Mouse (Mus musculus): ENCODE results near the gene Armcx4. TPM values are rescaled to one million over a fixed set of nuclear protein-coding genes. Genes with fewer than 3 reads are reported as not detected.
A peak's percentile ranks its signal among the peaks of the same experiment; 100 is the strongest.

Armcx4 gene
- polyA plus RNA-seq, 1 experiment from 2014 or later, result 4.3 TPM

- Histone ChIP-seq H3K4me3 (ENCODE audit: low read depth, low read length) (no peak overlapping the region), H3K36me3 (ENCODE audit: control insufficient read depth, insufficient read depth, low read length) (no peaks in the 10 kb centered on the region), H3K4me1 (replicated peaks; ENCODE audit: control insufficient read depth, insufficient read depth, low read length) (no peaks in the 10 kb centered on the region), H3K9ac (ENCODE audit: low read length) (no peak overlapping the region), H3K27me3 (replicated peaks; ENCODE audit: control insufficient read depth, insufficient read depth, low read length) (no peaks in the 10 kb centered on the region), H3K9me3 (ENCODE audit: control insufficient read depth, low read length) (no peaks in the 10 kb centered on the region), H3K27ac (ENCODE audit: low read depth) (no peak overlapping the region), H3K4me2 (ENCODE audit: low read length) (no peak overlapping the region)
- DNase-seq (ENCODE audit: low spot score), result no peak
- WGBS, result 73% methylated on average over 1 of the region's 1 CpGs
- ATAC-seq (replicated peaks; ENCODE audit: low FRiP score, low TSS enrichment, low read depth), result no peak
Measured at GRCm38 (mm10) chrX:134675959-134676358, 10.4 kb upstream of the Armcx4 start.

GRCm38 (mm10) chrX:134684936-134685335 is 1.4 kb upstream of the Armcx4 start:
- ATAC-seq (replicated peaks; ENCODE audit: low FRiP score, low TSS enrichment, low read depth) (no peak), DNase-seq (ENCODE audit: low spot score) (peak; percentile 52)
- Histone ChIP-seq H3K4me1 (replicated peaks; ENCODE audit: control insufficient read depth, insufficient read depth, low read length) (no peaks in the 10 kb centered on the region), H3K36me3 (ENCODE audit: control insufficient read depth, insufficient read depth, low read length) (peaks cover 14% of the 10 kb centered on the region), H3K27me3 (replicated peaks; ENCODE audit: control insufficient read depth, insufficient read depth, low read length) (no peaks in the 10 kb centered on the region), H3K4me2 (ENCODE audit: low read length) (peak overlapping the region; percentile 42), H3K9me3 (ENCODE audit: control insufficient read depth, low read length) (no peaks in the 10 kb centered on the region), H3K27ac (ENCODE audit: low read depth) (peak overlapping the region; percentile 87), H3K9ac (ENCODE audit: low read length) (0 out of 2 replicates have a peak overlapping the region, but pooled peaks have one; percentile 22), H3K4me3 (ENCODE audit: low read depth, low read length) (peak overlapping the region; percentile 47)
- 37% methylated on average over 5 of the region's 5 CpGs for WGBS

DNA sequence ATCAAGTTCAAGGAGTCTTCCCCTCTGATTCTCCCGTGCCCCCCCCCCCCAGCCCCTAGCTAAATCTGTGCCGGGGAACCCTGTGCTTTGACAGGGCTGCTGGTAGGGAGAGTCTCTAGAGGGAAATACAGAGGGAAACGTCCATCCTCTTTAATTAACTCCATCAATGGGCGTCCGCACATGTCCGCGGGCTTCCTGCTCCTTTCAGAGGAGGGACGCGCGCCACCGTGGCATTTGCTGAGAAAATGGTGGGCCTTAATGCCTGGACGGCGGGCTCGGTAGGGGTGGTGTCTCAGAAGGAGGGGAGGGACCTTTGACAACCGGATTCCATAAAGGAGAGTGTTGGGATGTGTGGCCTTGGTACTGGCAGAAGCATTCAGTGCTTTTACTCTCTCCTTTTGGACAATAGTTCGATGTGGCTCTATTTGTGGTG is 436 bp downstream of the Armcx4 start:
- Histone ChIP-seq H3K27me3 (replicated peaks; ENCODE audit: control insufficient read depth, insufficient read depth, low read length) (no peaks in the 10 kb centered on the region), H3K4me3 (ENCODE audit: low read depth, low read length) (peak overlapping the region; percentile 47), H3K4me2 (ENCODE audit: low read length) (peak overlapping the region; percentile 42), H3K9me3 (ENCODE audit: control insufficient read depth, low read length) (no peaks in the 10 kb centered on the region), H3K9ac (ENCODE audit: low read length) (peak overlapping the region; percentile 63), H3K27ac (ENCODE audit: low read depth) (peak overlapping the region; percentile 87), H3K36me3 (ENCODE audit: control insufficient read depth, insufficient read depth, low read length) (peaks cover 30% of the 10 kb centered on the region), H3K4me1 (replicated peaks; ENCODE audit: control insufficient read depth, insufficient read depth, low read length) (no peaks in the 10 kb centered on the region)
- peak; percentile 65 for ATAC-seq (replicated peaks; ENCODE audit: low FRiP score, low TSS enrichment, low read depth)
- WGBS, result 15% methylated on average over 15 of the region's 16 CpGs
- DNase-seq (ENCODE audit: low spot score), result peak; percentile 71

- Histone ChIP-seq H3K27ac (ENCODE audit: low read depth) (no peak overlapping the region), H3K9ac (ENCODE audit: low read length) (no peak overlapping the region), H3K9me3 (ENCODE audit: control insufficient read depth, low read length) (no peaks in the 10 kb centered on the region), H3K4me2 (ENCODE audit: low read length) (no peak overlapping the region), H3K4me3 (ENCODE audit: low read depth, low read length) (no peak overlapping the region), H3K4me1 (replicated peaks; ENCODE audit: control insufficient read depth, insufficient read depth, low read length) (no peaks in the 10 kb centered on the region), H3K36me3 (ENCODE audit: control insufficient read depth, insufficient read depth, low read length) (peaks cover 30% of the 10 kb centered on the region), H3K27me3 (replicated peaks; ENCODE audit: control insufficient read depth, insufficient read depth, low read length) (no peaks in the 10 kb centered on the region)
- WGBS, result 87% methylated on average over 2 of the region's 2 CpGs
- no peak for ATAC-seq (replicated peaks; ENCODE audit: low FRiP score, low TSS enrichment, low read depth)
- DNase-seq (ENCODE audit: low spot score), result no peak
Measured at GRCm38 (mm10) chrX:134689676-134690075, 3.4 kb downstream of the Armcx4 start.

DNA sequence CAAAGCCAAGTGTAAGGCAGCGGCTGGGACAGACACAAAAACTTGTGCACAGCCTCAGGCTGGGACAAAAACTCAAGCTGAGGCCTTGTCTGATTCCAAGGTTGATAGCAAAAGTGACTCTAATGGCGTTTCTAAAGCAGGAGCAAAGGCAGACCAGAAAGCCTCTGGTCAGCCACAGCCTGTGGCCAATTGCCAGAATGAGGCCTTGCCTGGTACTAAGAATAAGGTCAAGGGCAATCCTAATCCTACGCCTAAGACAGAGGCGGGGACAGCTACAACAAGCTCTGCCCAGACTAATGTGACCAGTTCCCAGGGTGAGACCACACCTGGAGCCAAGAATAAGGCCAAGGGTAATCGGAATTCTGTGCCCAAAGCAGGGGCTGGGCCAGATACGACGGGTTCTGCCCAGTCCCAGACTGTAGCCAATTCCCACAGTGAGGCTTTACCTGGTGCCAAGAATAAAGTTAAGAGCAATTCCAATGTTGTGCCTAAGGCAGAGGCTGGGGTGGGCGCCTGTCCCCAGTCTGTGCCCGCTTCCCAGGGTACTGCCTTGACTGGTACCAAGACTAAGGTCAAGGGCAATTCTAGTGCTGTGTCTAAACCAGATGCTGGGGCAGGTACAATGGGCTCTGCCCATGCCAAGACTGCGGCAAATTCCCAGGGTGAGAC is 4.7 kb downstream of the Armcx4 start:
- H3K36me3 ChIP-seq (ENCODE audit: control insufficient read depth, insufficient read depth, low read length), result peaks cover 34% of the 10 kb centered on the region
- DNase-seq (ENCODE audit: low spot score), result no peak
- H3K27ac ChIP-seq (ENCODE audit: low read depth), result no peak overlapping the region
- ATAC-seq (replicated peaks; ENCODE audit: low FRiP score, low TSS enrichment, low read depth), result no peak
- no peak overlapping the region for H3K4me2 ChIP-seq (ENCODE audit: low read length)
- no peak overlapping the region for H3K9ac ChIP-seq (ENCODE audit: low read length)
- no peak overlapping the region for H3K4me3 ChIP-seq (ENCODE audit: low read depth, low read length)
- no peaks in the 10 kb centered on the region for H3K4me1 ChIP-seq (replicated peaks; ENCODE audit: control insufficient read depth, insufficient read depth, low read length)
- WGBS, result 96% methylated on average over 10 of the region's 10 CpGs
- H3K9me3 ChIP-seq (ENCODE audit: control insufficient read depth, low read length), result no peaks in the 10 kb centered on the region
- H3K27me3 ChIP-seq (replicated peaks; ENCODE audit: control insufficient read depth, insufficient read depth, low read length), result no peaks in the 10 kb centered on the region

DNA sequence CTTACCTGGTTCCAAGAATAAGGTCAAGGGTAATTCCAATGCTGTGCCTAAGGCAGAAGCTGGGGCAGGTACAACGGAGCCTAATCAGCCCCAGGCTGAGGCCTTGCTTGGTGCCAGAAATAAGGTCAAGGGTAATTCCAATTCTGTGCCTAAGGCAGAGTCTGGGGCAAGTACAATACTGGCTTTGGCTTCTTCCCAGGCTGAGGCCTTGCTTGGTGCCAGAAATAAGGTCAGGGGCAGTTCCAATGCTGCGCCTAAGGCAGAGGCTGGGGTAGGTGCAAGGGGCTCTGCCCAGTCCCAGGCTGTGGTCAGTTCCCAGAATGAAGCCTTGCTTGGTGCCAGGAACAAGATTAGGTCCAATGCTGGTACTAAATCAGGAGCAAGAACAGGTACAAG is 5.2 kb downstream of the Armcx4 start:
- Histone ChIP-seq H3K4me1 (replicated peaks; ENCODE audit: control insufficient read depth, insufficient read depth, low read length) (no peaks in the 10 kb centered on the region), H3K4me2 (ENCODE audit: low read length) (no peak overlapping the region), H3K27me3 (replicated peaks; ENCODE audit: control insufficient read depth, insufficient read depth, low read length) (no peaks in the 10 kb centered on the region), H3K36me3 (ENCODE audit: control insufficient read depth, insufficient read depth, low read length) (peaks cover 34% of the 10 kb centered on the region), H3K27ac (ENCODE audit: low read depth) (no peak overlapping the region), H3K9me3 (ENCODE audit: control insufficient read depth, low read length) (no peaks in the 10 kb centered on the region), H3K9ac (ENCODE audit: low read length) (no peak overlapping the region), H3K4me3 (ENCODE audit: low read depth, low read length) (no peak overlapping the region)
- ATAC-seq (replicated peaks; ENCODE audit: low FRiP score, low TSS enrichment, low read depth) (no peak), DNase-seq (ENCODE audit: low spot score) (no peak)
- 92% methylated on average over 2 of the region's 2 CpGs for WGBS

- no peak for DNase-seq (ENCODE audit: low spot score)
- Histone ChIP-seq H3K27me3 (replicated peaks; ENCODE audit: control insufficient read depth, insufficient read depth, low read length) (no peaks in the 10 kb centered on the region), H3K4me2 (ENCODE audit: low read length) (no peak overlapping the region), H3K4me1 (replicated peaks; ENCODE audit: control insufficient read depth, insufficient read depth, low read length) (no peaks in the 10 kb centered on the region), H3K9ac (ENCODE audit: low read length) (no peak overlapping the region), H3K27ac (ENCODE audit: low read depth) (no peak overlapping the region), H3K36me3 (ENCODE audit: control insufficient read depth, insufficient read depth, low read length) (peaks cover 11% of the 10 kb centered on the region; the same call in 1 of the 2 replicates), H3K9me3 (ENCODE audit: control insufficient read depth, low read length) (no peaks in the 10 kb centered on the region), H3K4me3 (ENCODE audit: low read depth, low read length) (no peak overlapping the region)
- ATAC-seq (replicated peaks; ENCODE audit: low FRiP score, low TSS enrichment, low read depth), result no peak
- 35% methylated on average over 3 of the region's 3 CpGs for WGBS
Measured at GRCm38 (mm10) chrX:134716863-134717262, 30.5 kb downstream of the Armcx4 start.

DNA sequence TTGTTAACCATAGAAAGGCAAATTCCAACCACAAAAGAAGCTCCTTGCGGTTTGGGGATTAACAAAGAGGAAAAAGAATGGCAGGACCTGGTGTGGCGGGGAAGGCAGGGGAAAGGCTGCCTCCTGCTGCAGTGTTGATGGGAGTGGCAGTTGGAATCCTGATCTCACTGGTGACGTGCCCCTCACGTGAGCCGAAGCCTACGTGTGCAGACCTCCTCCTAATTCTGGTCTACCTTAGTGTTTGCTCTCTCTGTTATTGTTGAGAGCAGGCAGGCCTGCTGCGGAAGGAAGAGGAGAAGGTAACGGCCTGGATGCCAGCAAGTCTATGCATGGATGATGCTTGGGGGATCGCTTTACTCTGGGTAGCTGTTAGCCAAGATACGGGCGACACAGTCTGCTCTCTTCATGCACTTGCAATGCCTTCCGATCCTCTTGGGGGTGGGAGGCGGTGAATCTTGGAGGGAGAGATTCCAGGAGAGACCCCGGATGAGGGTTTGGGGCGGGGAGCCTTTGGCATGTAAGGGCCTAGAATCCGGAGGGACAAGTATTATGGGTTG is 31.5 kb downstream of the Armcx4 start, which contains the start of gene Armcx1:
TSS of gene Armcx1 (plus strand) at position 212 of the 557 bp plus-strand sequence.
- Histone ChIP-seq H3K27ac (ENCODE audit: low read depth) (peak within 1 kb of the TSS; percentile 95), H3K9me3 (ENCODE audit: control insufficient read depth, low read length) (no peaks in the 10 kb centered on the region), H3K9ac (ENCODE audit: low read length) (peak within 1 kb of the TSS; percentile 66), H3K4me1 (replicated peaks; ENCODE audit: control insufficient read depth, insufficient read depth, low read length) (no peaks in the 10 kb centered on the region), H3K4me2 (ENCODE audit: low read length) (peak within 1 kb of the TSS; percentile 48), H3K27me3 (replicated peaks; ENCODE audit: control insufficient read depth, insufficient read depth, low read length) (no peaks in the 10 kb centered on the region), H3K36me3 (ENCODE audit: control insufficient read depth, insufficient read depth, low read length) (peaks cover 11% of the 10 kb centered on the region; the same call in 1 of the 2 replicates), H3K4me3 (ENCODE audit: low read depth, low read length) (peak within 1 kb of the TSS; percentile 53)
- WGBS, result 10% methylated on average over 16 of the region's 16 CpGs
- DNase-seq (ENCODE audit: low spot score) (peak; percentile 79), ATAC-seq (replicated peaks; ENCODE audit: low FRiP score, low TSS enrichment, low read depth) (peak; percentile 90)
